Mouse (Mus musculus) urinary bladder, postnatal 25 days (tissue): ENCODE measurements around the gene Eif3g.

Experiments used
- DNase-seq: peaks from one replicate; pipeline ENCODE4 v3.0.0; 2022; ENCODE audit warnings: low spot score

Gene Eif3g

GRCm38 (mm10) chr9:20857131-20857530, 41.3 kb downstream of the Eif3g start:
- peak; percentile 52 for DNase-seq

GRCm38 (mm10) chr9:20850179-20850578, 48.2 kb downstream of the Eif3g start:
- no peak for DNase-seq
